Mouse (Mus musculus): Measurements from ENCODE around the gene Atat1.

- TF ChIP-seq CTCF (IDR thresholded peaks at IDR 0.05; ENCODE audit: borderline replicate concordance, control insufficient read depth, extremely low read depth, insufficient read depth, low read length, poor library complexity) (no peak), POLR2A (IDR thresholded peaks at IDR 0.05; ENCODE audit: control insufficient read depth, extremely low read depth, insufficient read depth, low read length, poor library complexity) (no peak)
These were observed 58.9 kb downstream of the Atat1 start for GRCm38 (mm10) chr17:35850974-35851373.

All from thymus, adult 2 months (tissue).